Mouse (Mus musculus): ENCODE results near the gene Scml4. TPM values are rescaled to one million over a fixed set of nuclear protein-coding genes. Genes with fewer than 3 reads are reported as not detected.

The Scml4 gene
- polyA plus RNA-seq, 1 experiment from 2014 or later: 0.76 TPM

DNA sequence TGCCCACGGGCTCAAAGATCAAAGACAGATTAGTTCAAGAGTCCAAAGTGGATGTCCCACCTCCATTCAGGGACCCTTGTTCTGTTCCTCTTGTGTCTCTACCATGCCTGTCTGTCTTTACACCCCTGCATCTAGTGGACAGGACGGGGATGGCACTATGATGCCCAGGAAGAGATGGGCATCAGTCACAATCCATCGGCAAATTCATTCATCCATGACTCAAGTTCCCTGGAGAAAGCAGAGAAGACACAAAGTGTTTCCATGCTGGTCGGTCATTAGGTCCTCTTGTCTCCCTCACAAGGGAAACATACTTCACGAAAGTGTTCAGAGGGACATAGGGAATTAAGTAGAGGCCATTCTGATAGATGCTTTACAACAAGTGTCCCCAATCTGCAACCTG is 87.2 kb downstream of the Scml4 start:
- Histone ChIP-seq H3K4me2 (ENCODE audit: low read length) (no peak overlapping the region), H3K4me3 (ENCODE audit: control insufficient read depth in 1 of 2, insufficient read depth in 1 of 2, low read depth in 1 of 2, low read length in 2 of 2) (no peak overlapping the region), H3K27ac (replicated peaks in 1 of 2; ENCODE audit: control insufficient read depth in 1 of 2, insufficient read depth in 1 of 2, low read depth in 2 of 2, low read length in 2 of 2) (no peak overlapping the region), H3K9ac (ENCODE audit: low read length) (no peak overlapping the region), H3K9me3 (ENCODE audit: control insufficient read depth, low read length) (no peaks in the 10 kb centered on the region), H3K27me3 (ENCODE audit: control insufficient read depth, insufficient read depth, low read length) (no peaks in the 10 kb centered on the region), H3K4me1 (ENCODE audit: control insufficient read depth in 2 of 2, insufficient read depth in 2 of 2, low read length in 2 of 2) (peaks cover 6 to 20% of the 10 kb centered on the region in 2 experiments; a peak in 3 of 4 replicates), H3K36me3 (ENCODE audit: control insufficient read depth, insufficient read depth, low read length) (no peaks in the 10 kb centered on the region)
- ATAC-seq (ENCODE audit: insufficient number of reproducible peaks, insufficient read depth, low FRiP score, low read depth): no peak
- WGBS: 90% methylated on average over 5 of the region's 5 CpGs

DNA sequence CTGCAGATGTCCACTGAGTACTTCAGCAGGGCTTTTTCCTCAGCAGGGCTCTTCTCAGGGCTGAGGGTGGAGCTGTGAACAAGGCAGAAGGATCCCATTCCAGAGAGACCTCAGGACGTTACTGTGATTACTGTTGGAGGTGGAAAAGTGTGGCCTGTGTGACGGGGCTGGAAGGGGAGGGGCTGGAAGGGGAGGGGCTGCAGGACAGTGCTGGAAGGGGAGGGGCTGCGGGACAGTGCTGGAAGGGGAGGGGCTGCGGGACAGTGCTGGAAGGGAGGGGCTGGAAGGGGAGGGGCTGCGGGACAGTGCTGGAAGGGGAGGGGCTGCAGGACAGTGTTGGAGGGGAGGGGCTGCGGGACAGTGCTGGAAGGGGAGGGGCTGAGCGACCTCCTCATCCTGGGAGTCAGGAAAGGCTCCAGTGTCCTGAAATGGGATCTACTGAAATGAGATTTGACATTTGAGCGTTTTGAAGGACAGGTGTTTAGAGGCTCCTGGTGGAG is 90.1 kb downstream of the Scml4 start:
- Histone ChIP-seq H3K27me3 (ENCODE audit: control insufficient read depth, insufficient read depth, low read length) (peaks cover 5% of the 10 kb centered on the region; the same call in 1 of the 2 replicates), H3K36me3 (ENCODE audit: control insufficient read depth, insufficient read depth, low read length) (no peaks in the 10 kb centered on the region), H3K9me3 (ENCODE audit: control insufficient read depth, low read length) (no peaks in the 10 kb centered on the region), H3K4me2 (ENCODE audit: low read length) (peak overlapping the region; percentile 57), H3K4me1 (ENCODE audit: control insufficient read depth in 2 of 2, insufficient read depth in 2 of 2, low read length in 2 of 2) (peaks cover 6 to 20% of the 10 kb centered on the region in 2 experiments; a peak in 2 of 4 replicates), H3K9ac (ENCODE audit: low read length) (peak overlapping the region; percentile 32; the same call in 1 of the 2 replicates), H3K4me3 (ENCODE audit: control insufficient read depth in 1 of 2, insufficient read depth in 1 of 2, low read depth in 1 of 2, low read length in 2 of 2) (peak overlapping the region in 1 of 2 experiments; percentile 4; a peak in 1 of 4 replicates), H3K27ac (replicated peaks in 1 of 2; ENCODE audit: control insufficient read depth in 1 of 2, insufficient read depth in 1 of 2, low read depth in 2 of 2, low read length in 2 of 2) (peak overlapping the region; percentile 41 to 63)
- WGBS: 0% methylated on average over 8 of the region's 8 CpGs
- ATAC-seq (ENCODE audit: insufficient number of reproducible peaks, insufficient read depth, low FRiP score, low read depth): peak; percentile 75

DNA sequence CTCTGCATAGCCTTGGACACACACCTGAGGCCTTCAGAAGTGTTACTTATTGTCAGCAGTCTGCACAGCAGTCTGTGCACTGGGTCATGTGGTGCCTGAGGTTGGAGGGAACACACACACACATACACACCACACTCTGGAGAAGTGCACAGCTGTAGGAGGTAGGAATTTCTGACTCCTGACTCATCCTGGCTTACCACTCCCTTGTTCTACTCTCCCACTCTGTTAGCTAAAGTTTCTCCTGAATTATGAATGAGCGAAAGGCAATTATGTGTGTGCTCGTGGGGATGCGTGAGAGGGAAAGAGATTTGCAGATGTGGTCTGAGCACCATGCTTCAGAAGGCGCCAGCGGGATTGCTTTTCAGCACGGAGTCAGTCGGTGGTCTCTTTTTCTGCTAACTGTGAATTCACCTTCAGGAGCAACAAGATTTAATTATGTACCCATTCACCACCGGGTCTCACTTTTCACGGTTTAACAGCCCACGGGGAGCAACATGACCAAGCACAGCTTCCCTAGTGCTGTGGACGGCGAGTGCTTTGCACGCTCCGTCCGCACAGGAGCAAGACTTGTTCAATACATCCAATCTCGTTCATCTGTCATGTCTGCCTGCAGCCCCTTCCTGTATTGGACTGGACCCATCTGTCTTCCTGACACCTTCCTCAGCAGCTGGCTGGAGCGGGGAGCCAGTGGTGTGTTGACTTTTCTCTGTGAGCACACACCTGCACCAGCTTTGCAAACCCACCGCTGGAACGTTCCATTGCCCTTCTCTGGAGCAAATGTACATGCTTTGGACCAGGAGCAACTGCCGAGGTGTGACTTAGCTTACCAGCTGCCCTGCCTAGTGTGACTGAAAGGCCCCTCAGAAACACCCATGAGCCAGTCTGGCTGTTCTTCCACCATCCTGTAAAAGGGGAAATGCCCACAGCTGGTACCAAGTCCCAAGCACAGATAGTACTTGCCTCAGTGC is 91.2 kb downstream of the Scml4 start:
- WGBS: 64% methylated on average over 20 of the region's 20 CpGs
- peaks cover 6 to 20% of the 10 kb centered on the region in 2 experiments; a peak in 2 of 4 replicates for H3K4me1 ChIP-seq (ENCODE audit: control insufficient read depth in 2 of 2, insufficient read depth in 2 of 2, low read length in 2 of 2)
- H3K9me3 ChIP-seq (ENCODE audit: control insufficient read depth, low read length): no peaks in the 10 kb centered on the region
- no peak overlapping the region for H3K9ac ChIP-seq (ENCODE audit: low read length)
- no peaks in the 10 kb centered on the region for H3K36me3 ChIP-seq (ENCODE audit: control insufficient read depth, insufficient read depth, low read length)
- H3K27me3 ChIP-seq (ENCODE audit: control insufficient read depth, insufficient read depth, low read length): peaks cover 9% of the 10 kb centered on the region; the same call in 1 of the 2 replicates
- no peak overlapping the region for H3K27ac ChIP-seq (replicated peaks in 1 of 2; ENCODE audit: control insufficient read depth in 1 of 2, insufficient read depth in 1 of 2, low read depth in 2 of 2, low read length in 2 of 2)
- no peak overlapping the region for H3K4me2 ChIP-seq (ENCODE audit: low read length)
- H3K4me3 ChIP-seq (ENCODE audit: control insufficient read depth in 1 of 2, insufficient read depth in 1 of 2, low read depth in 1 of 2, low read length in 2 of 2): no peak overlapping the region
- ATAC-seq (ENCODE audit: insufficient number of reproducible peaks, insufficient read depth, low FRiP score, low read depth): no peak

DNA sequence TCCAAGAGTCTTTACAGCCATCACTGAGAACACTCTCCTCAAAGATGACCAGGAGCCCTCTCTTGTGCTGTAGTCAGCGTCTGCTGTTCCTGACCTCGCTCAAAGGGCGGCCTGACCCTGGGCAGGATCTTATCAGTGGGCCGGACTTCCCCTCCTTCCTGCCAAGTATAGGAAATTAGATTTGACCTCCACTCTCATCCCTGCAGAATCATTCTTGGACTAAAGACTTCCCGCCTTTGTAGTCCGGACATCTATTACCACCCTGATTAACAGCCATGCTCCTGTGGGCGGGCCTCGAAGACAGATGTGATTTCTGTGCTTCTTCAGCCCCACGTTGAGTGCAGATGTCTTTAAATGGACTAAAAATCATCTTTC is 91.9 kb downstream of the Scml4 start:
- H3K36me3 ChIP-seq (ENCODE audit: control insufficient read depth, insufficient read depth, low read length): no peaks in the 10 kb centered on the region
- no peak overlapping the region for H3K4me2 ChIP-seq (ENCODE audit: low read length)
- peaks cover 13% of the 10 kb centered on the region; the same call in 1 of the 2 replicates for H3K27me3 ChIP-seq (ENCODE audit: control insufficient read depth, insufficient read depth, low read length)
- H3K4me1 ChIP-seq (ENCODE audit: control insufficient read depth in 2 of 2, insufficient read depth in 2 of 2, low read length in 2 of 2): peaks cover 6 to 20% of the 10 kb centered on the region in 2 experiments; a peak in 2 of 4 replicates
- WGBS: 33% methylated on average over 9 of the region's 9 CpGs
- no peak overlapping the region for H3K9ac ChIP-seq (ENCODE audit: low read length)
- H3K27ac ChIP-seq (replicated peaks in 1 of 2; ENCODE audit: control insufficient read depth in 1 of 2, insufficient read depth in 1 of 2, low read depth in 2 of 2, low read length in 2 of 2): no peak overlapping the region
- no peaks in the 10 kb centered on the region for H3K9me3 ChIP-seq (ENCODE audit: control insufficient read depth, low read length)
- ATAC-seq (ENCODE audit: insufficient number of reproducible peaks, insufficient read depth, low FRiP score, low read depth): no peak
- no peak overlapping the region for H3K4me3 ChIP-seq (ENCODE audit: control insufficient read depth in 1 of 2, insufficient read depth in 1 of 2, low read depth in 1 of 2, low read length in 2 of 2)

DNA sequence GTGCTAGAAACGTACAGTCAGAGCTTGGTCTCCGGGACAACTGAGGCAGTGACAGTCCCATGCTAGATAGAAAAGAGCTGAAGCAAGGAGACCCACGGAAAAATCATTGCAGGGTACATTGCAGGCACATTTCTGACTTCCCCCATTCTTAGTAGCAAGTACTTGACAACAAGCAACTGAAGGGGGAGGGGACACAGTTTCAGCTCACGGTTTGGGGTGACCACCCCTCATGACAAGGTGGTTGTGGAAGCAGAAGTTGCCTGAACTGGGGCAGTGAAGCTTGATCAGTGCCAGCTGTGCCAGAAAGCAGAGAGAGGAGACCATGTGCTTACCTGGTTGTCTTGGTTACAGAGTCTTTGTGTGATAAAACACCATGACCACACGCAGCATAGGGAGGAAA is 93.4 kb downstream of the Scml4 start:
- ATAC-seq (ENCODE audit: insufficient number of reproducible peaks, insufficient read depth, low FRiP score, low read depth): no peak
- H3K36me3 ChIP-seq (ENCODE audit: control insufficient read depth, insufficient read depth, low read length): no peaks in the 10 kb centered on the region
- H3K4me2 ChIP-seq (ENCODE audit: low read length): no peak overlapping the region
- H3K4me1 ChIP-seq (ENCODE audit: control insufficient read depth in 2 of 2, insufficient read depth in 2 of 2, low read length in 2 of 2): peaks cover 6 to 20% of the 10 kb centered on the region in 2 experiments; a peak in 3 of 4 replicates
- no peak overlapping the region for H3K9ac ChIP-seq (ENCODE audit: low read length)
- H3K27me3 ChIP-seq (ENCODE audit: control insufficient read depth, insufficient read depth, low read length): peaks cover 13% of the 10 kb centered on the region
- H3K27ac ChIP-seq (replicated peaks in 1 of 2; ENCODE audit: control insufficient read depth in 1 of 2, insufficient read depth in 1 of 2, low read depth in 2 of 2, low read length in 2 of 2): no peak overlapping the region
- H3K9me3 ChIP-seq (ENCODE audit: control insufficient read depth, low read length): no peaks in the 10 kb centered on the region
- WGBS: 66% methylated on average over 5 of the region's 5 CpGs
- no peak overlapping the region for H3K4me3 ChIP-seq (ENCODE audit: control insufficient read depth in 1 of 2, insufficient read depth in 1 of 2, low read depth in 1 of 2, low read length in 2 of 2)

DNA sequence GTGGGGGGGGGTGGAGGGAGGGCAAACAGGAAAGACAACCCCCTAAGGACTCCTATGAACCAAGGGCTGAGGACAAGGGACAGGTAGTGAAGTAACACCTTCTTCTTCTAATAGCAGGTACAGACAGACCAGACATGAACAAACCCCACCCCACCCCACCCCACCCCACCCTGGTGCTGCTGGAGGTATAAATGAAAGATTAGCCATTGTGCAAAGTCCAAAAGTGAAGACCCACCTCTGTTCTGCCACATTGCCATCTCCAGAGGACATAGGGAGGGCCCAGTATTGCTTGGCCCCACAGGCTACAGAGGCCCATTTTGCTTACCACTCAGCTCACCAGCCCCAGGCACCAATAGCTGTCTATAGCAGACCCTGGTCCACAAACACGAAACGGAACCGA is 95.0 kb downstream of the Scml4 start:
- Histone ChIP-seq H3K4me3 (ENCODE audit: control insufficient read depth in 1 of 2, insufficient read depth in 1 of 2, low read depth in 1 of 2, low read length in 2 of 2) (no peak overlapping the region), H3K4me1 (ENCODE audit: control insufficient read depth in 2 of 2, insufficient read depth in 2 of 2, low read length in 2 of 2) (peaks cover 4 to 12% of the 10 kb centered on the region in 2 experiments; a peak in 3 of 4 replicates), H3K9me3 (ENCODE audit: control insufficient read depth, low read length) (no peaks in the 10 kb centered on the region), H3K27ac (replicated peaks in 1 of 2; ENCODE audit: control insufficient read depth in 1 of 2, insufficient read depth in 1 of 2, low read depth in 2 of 2, low read length in 2 of 2) (no peak overlapping the region), H3K36me3 (ENCODE audit: control insufficient read depth, insufficient read depth, low read length) (no peaks in the 10 kb centered on the region), H3K9ac (ENCODE audit: low read length) (no peak overlapping the region), H3K4me2 (ENCODE audit: low read length) (no peak overlapping the region), H3K27me3 (ENCODE audit: control insufficient read depth, insufficient read depth, low read length) (peaks cover 17% of the 10 kb centered on the region)
- WGBS: 89% methylated on average over 3 of the region's 3 CpGs
- no peak for ATAC-seq (ENCODE audit: insufficient number of reproducible peaks, insufficient read depth, low FRiP score, low read depth)

- Histone ChIP-seq H3K4me1 (ENCODE audit: control insufficient read depth in 2 of 2, insufficient read depth in 2 of 2, low read length in 2 of 2) (no peaks in the 10 kb centered on the region; a peak in 2 of 4 replicates), H3K27me3 (ENCODE audit: control insufficient read depth, insufficient read depth, low read length) (peaks cover 17% of the 10 kb centered on the region), H3K36me3 (ENCODE audit: control insufficient read depth, insufficient read depth, low read length) (no peaks in the 10 kb centered on the region), H3K27ac (replicated peaks in 1 of 2; ENCODE audit: control insufficient read depth in 1 of 2, insufficient read depth in 1 of 2, low read depth in 2 of 2, low read length in 2 of 2) (no peak overlapping the region), H3K9me3 (ENCODE audit: control insufficient read depth, low read length) (no peaks in the 10 kb centered on the region), H3K4me2 (ENCODE audit: low read length) (peak overlapping the region; percentile 67), H3K9ac (ENCODE audit: low read length) (peak overlapping the region; percentile 46), H3K4me3 (ENCODE audit: control insufficient read depth in 1 of 2, insufficient read depth in 1 of 2, low read depth in 1 of 2, low read length in 2 of 2) (peak overlapping the region; percentile 31 to 48)
- ATAC-seq (ENCODE audit: insufficient number of reproducible peaks, insufficient read depth, low FRiP score, low read depth): no peak
- WGBS: 7% methylated on average over 21 of the region's 21 CpGs
Observed at GRCm38 (mm10) chr10:42957881-42958651, 97.9 kb downstream of the Scml4 start.
